Mouse (Mus musculus) kidney, embryonic 14.5 days (tissue): ENCODE measurements around the gene Hmbs. TPM values are rescaled to one million over a fixed set of nuclear protein-coding genes. Genes with fewer than 3 reads are reported as not detected.

ENCODE experiments used
- ATAC-seq: fragments of 200-750 bp; cut with Nextera tagmentation; 2 replicates; pipeline ENCODE4 v1.8.0; 2017; ENCODE audit warnings: moderate number of reproducible peaks, mild to moderate bottlenecking, moderate TSS enrichment, moderate library complexity; ENCODE audit not compliant: low FRiP score, low TSS enrichment
- H3K27ac ChIP-seq: fragments of 300-500 bp; sonication (generic); 2 replicates; pipeline ENCODE4 v1.5.1; 2014; ENCODE audit warnings: low read depth, mild to moderate bottlenecking, low read length, moderate library complexity, mixed read lengths
- H3K27me3 ChIP-seq: fragments of 300-500 bp; sonication (generic); 2 replicates; pipeline ENCODE4 v1.6.1; 2014; ENCODE audit warnings: mild to moderate bottlenecking, low read length; ENCODE audit not compliant: control insufficient read depth, insufficient read depth
- H3K36me3 ChIP-seq: fragments of 300-500 bp; sonication (generic); 2 replicates; pipeline ENCODE4 v1.6.1; 2014; ENCODE audit warnings: low read length, mixed read lengths; ENCODE audit not compliant: control insufficient read depth, insufficient read depth
- H3K4me1 ChIP-seq: fragments of 300-500 bp; sonication (generic); 2 replicates; pipeline ENCODE4 v1.6.1; 2014; ENCODE audit warnings: low read length, mixed read lengths; ENCODE audit not compliant: control insufficient read depth, insufficient read depth
- H3K4me2 ChIP-seq: fragments of 300-500 bp; sonication (generic); replicated peaks from 2 replicates; pipeline ENCODE4 v1.6.1; 2014; ENCODE audit warnings: low read depth, mild to moderate bottlenecking, low read length
- H3K4me3 ChIP-seq: fragments of 300-500 bp; sonication (generic); 2 replicates; pipeline ENCODE4 v1.5.1; 2014; ENCODE audit warnings: mild to moderate bottlenecking, low read length
- H3K9ac ChIP-seq: fragments of 300-500 bp; sonication (generic); 2 replicates; pipeline ENCODE4 v1.6.1; 2014; ENCODE audit warnings: low read depth, mild to moderate bottlenecking, low read length, moderate library complexity
- H3K9me3 ChIP-seq: fragments of 300-500 bp; sonication (generic); 2 replicates; pipeline ENCODE4 v1.6.1; 2016; ENCODE audit warnings: low read length; ENCODE audit not compliant: control insufficient read depth
- WGBS: fragments of 180-500 bp; shearing (Covaris S2); extraction: QIAGEN DNeasy Blood & Tissue Kit; methylation state at CpG from one replicate; pipeline ENCODE4 v1.1.7; 2014; 5-methylcytosine and 5-hydroxymethylcytosine counted together
- polyA plus RNA-seq: library from polyadenylated mRNA; unstranded; fragments of >200 nt; fragmentation: Nextera tagmentation; extraction: Ambion mirVana; gene quantifications from 2 replicates; pipeline ENCODE4 v1.2.1, GENCODE M21; 2014

The Hmbs gene
- 123 and 136 TPM in 2 replicates for polyA plus RNA-seq

DNA sequence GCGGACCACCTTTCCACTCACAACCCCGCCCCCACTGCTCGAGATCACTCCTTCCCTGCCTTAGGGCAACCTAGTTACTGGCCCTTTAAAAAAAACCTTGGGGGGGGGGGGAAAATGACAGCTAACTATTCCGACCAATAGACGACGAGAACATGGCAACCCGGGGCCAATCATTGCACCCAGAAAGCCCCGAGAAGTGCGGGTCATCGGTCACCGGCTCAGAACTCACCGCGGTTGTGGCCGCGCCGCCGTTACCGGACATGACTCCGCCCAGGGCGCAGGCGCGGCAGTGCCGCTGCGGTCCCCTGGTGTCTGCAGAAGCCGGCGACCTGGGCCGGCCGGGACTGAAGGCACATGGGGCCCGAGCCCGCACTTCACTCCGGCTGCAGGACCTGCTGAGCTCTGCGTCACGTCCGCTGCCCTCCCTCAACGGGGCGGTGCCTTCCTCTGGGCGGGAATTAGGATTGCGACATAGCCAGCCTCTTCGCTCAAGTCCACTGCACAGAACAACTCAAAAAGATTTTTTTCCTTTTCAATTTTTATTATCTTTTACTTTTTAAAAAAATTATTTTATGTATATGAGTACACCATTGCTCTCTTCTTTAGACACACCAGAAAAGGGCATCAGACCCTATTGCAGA lies at the start of gene Hmbs:
TSS of gene Hmbs (minus strand) at position 448 of the 641 bp plus-strand sequence.
- Histone ChIP-seq H3K27me3 (no peaks in the 10 kb centered on the region), H3K4me3 (peak within 1 kb of the TSS; percentile 64), H3K27ac (peak within 1 kb of the TSS; percentile 95), H3K36me3 (peaks cover 46% of the 10 kb centered on the region), H3K9ac (peak within 1 kb of the TSS; percentile 73), H3K9me3 (no peaks in the 10 kb centered on the region), H3K4me1 (peaks cover 12% of the 10 kb centered on the region; the same call in 1 of the 2 replicates), H3K4me2 (peak within 1 kb of the TSS; percentile 84)
- 0% methylated on average over 39 of the region's 39 CpGs for WGBS
- ATAC-seq: peak; percentile 93

GRCm38 (mm10) chr9:44391466-44391865 lies 47.4 kb upstream of the Hmbs start:
- Histone ChIP-seq H3K4me1 (no peaks in the 10 kb centered on the region; the same call in 1 of the 2 replicates), H3K27ac (no peak overlapping the region), H3K36me3 (peaks cover 56% of the 10 kb centered on the region), H3K27me3 (no peaks in the 10 kb centered on the region), H3K9ac (no peak overlapping the region), H3K4me3 (no peak overlapping the region), H3K9me3 (no peaks in the 10 kb centered on the region), H3K4me2 (no peak overlapping the region)
- ATAC-seq: peak; percentile 43; the same call in 1 of the 2 replicates
- WGBS: 46% methylated on average over 4 of the region's 4 CpGs

DNA sequence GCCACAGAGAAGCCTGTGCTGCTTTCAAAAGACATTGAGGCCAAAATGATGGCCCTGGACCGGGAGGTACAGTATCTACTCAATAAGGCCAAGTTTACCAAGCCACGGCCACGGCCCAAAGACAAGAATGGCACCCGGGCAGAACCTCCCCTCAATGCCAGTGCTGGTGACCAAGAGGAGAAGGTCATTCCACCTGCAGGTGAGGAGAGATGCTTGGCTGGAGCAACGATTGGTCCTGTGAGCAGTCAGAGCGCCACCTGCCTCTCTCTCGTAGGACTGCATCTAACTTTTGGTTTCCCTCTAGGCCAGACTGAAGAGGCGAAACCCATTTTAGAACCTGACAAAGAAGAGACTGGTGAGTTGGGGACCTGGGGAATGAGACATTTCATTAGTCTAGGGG lies 45.2 kb upstream of the Hmbs start:
- Histone ChIP-seq H3K36me3 (peaks cover 78% of the 10 kb centered on the region), H3K9ac (no peak overlapping the region), H3K27ac (no peak overlapping the region), H3K4me1 (no peaks in the 10 kb centered on the region), H3K9me3 (no peaks in the 10 kb centered on the region), H3K4me3 (no peak overlapping the region), H3K27me3 (no peaks in the 10 kb centered on the region), H3K4me2 (no peak overlapping the region)
- WGBS: 63% methylated on average over 8 of the region's 8 CpGs
- ATAC-seq: no peak

- Histone ChIP-seq H3K9ac (no peak overlapping the region), H3K27me3 (no peaks in the 10 kb centered on the region), H3K27ac (no peak overlapping the region), H3K9me3 (no peaks in the 10 kb centered on the region), H3K36me3 (peaks cover 95% of the 10 kb centered on the region), H3K4me1 (no peaks in the 10 kb centered on the region), H3K4me3 (no peak overlapping the region), H3K4me2 (no peak overlapping the region)
- ATAC-seq: no peak
- WGBS: 87% methylated on average over 3 of the region's 3 CpGs
Observed at GRCm38 (mm10) chr9:44387221-44387620, 43.2 kb upstream of the Hmbs start.

- Histone ChIP-seq H3K27ac (no peak overlapping the region), H3K9me3 (no peaks in the 10 kb centered on the region)
- no peak for ATAC-seq
Observed at GRCm38 (mm10) chr9:44384596-44384995, 40.6 kb upstream of the Hmbs start.

GRCm38 (mm10) chr9:44379862-44380261 lies 35.8 kb upstream of the Hmbs start:
- peak; percentile 42 for ATAC-seq
- 6% methylated on average over 15 of the region's 15 CpGs for WGBS

More at GRCm38 (mm10) chr9:44384596-44384995, 40.6 kb upstream of the Hmbs start:
- no peak overlapping the region for H3K4me3 ChIP-seq
- H3K36me3 ChIP-seq: peaks cover 90% of the 10 kb centered on the region
- no peak overlapping the region for H3K4me2 ChIP-seq
- WGBS: 95% methylated on average over 13 of the region's 13 CpGs
- H3K27me3 ChIP-seq: no peaks in the 10 kb centered on the region
- H3K9ac ChIP-seq: no peak overlapping the region
- peaks cover 11% of the 10 kb centered on the region; the same call in 1 of the 2 replicates for H3K4me1 ChIP-seq

GRCm38 (mm10) chr9:44379054-44379834 lies 35.2 kb upstream of the Hmbs start, which contains the start of gene Hyou1:
Hyou1 (plus strand) TSS chr9:44379490.
- no peaks in the 10 kb centered on the region for H3K27me3 ChIP-seq
- no peaks in the 10 kb centered on the region for H3K9me3 ChIP-seq
- H3K4me2 ChIP-seq: peak within 1 kb of the TSS; percentile 76
- H3K36me3 ChIP-seq: peaks cover 37% of the 10 kb centered on the region
- peak; percentile 98 for ATAC-seq
- peak within 1 kb of the TSS; percentile 69 for H3K4me3 ChIP-seq
- WGBS: under 1% methylated on average over 83 of the region's 83 CpGs
- H3K9ac ChIP-seq: peak within 1 kb of the TSS; percentile 84
- peak within 1 kb of the TSS; percentile 76 for H3K27ac ChIP-seq
- peaks cover 16% of the 10 kb centered on the region; the same call in 1 of the 2 replicates for H3K4me1 ChIP-seq

More at GRCm38 (mm10) chr9:44379862-44380261, 35.8 kb upstream of the Hmbs start:
- H3K27me3 ChIP-seq: no peaks in the 10 kb centered on the region
- peak overlapping the region; percentile 76 for H3K27ac ChIP-seq
- H3K36me3 ChIP-seq: peaks cover 43% of the 10 kb centered on the region
- peak overlapping the region; percentile 69 for H3K4me3 ChIP-seq
- H3K4me2 ChIP-seq: peak overlapping the region; percentile 76
- H3K4me1 ChIP-seq: peaks cover 16% of the 10 kb centered on the region; the same call in 1 of the 2 replicates
- peak overlapping the region; percentile 84 for H3K9ac ChIP-seq
- H3K9me3 ChIP-seq: no peaks in the 10 kb centered on the region

GRCm38 (mm10) chr9:44378153-44378730 lies 34.2 kb upstream of the Hmbs start:
- Histone ChIP-seq H3K27me3 (no peaks in the 10 kb centered on the region), H3K9ac (peak overlapping the region; percentile 67; the same call in 1 of the 2 replicates), H3K9me3 (no peaks in the 10 kb centered on the region), H3K4me2 (peak overlapping the region; percentile 49), H3K4me3 (peak overlapping the region; percentile 69), H3K4me1 (peaks cover 16% of the 10 kb centered on the region; the same call in 1 of the 2 replicates), H3K27ac (no peak overlapping the region), H3K36me3 (peaks cover 27% of the 10 kb centered on the region)
- 82% methylated on average over 5 of the region's 5 CpGs for WGBS
- ATAC-seq: no peak
